Mouse (Mus musculus) bone marrow, adult 2 months (tissue): ENCODE results near the gene Dmrt1. TPM values are rescaled to one million over a fixed set of nuclear protein-coding genes. Genes with fewer than 3 reads are reported as not detected.
A peak's percentile ranks its signal among the peaks of the same experiment; 100 is the strongest.

Experiments used
- H3K27ac ChIP-seq: fragments of 200-500 bp; 2 replicates; pipeline ENCODE4 v1.5.1; 2012; ENCODE audit warnings: low read depth, mild to moderate bottlenecking, control low read depth, inconsistent platforms, low read length; ENCODE audit not compliant: control insufficient read depth, poor library complexity, insufficient read depth
- H3K4me1 ChIP-seq: fragments of 200-500 bp; 2 replicates; pipeline ENCODE4 v1.6.1; 2011; ENCODE audit warnings: low read length; ENCODE audit not compliant: control insufficient read depth, insufficient read depth
- H3K4me3 ChIP-seq: fragments of 200-500 bp; replicated peaks from 2 replicates; pipeline ENCODE3; 2011; ENCODE audit warnings: mild to moderate bottlenecking, low read depth, low read length, control low read depth; ENCODE audit not compliant: control insufficient read depth
- CTCF ChIP-seq: fragments of 200-500 bp; IDR thresholded peaks from 2 replicates; pipeline ENCODE4 v1.5.1; 2011; ENCODE audit warnings: low read length, control low read depth; ENCODE audit not compliant: control insufficient read depth, insufficient read depth
- POLR2A ChIP-seq: fragments of 200-500 bp; IDR thresholded peaks from 2 replicates; pipeline ENCODE4 v1.6.1; 2011; ENCODE audit warnings: low read depth, mild to moderate bottlenecking, control low read depth, low read length, borderline replicate concordance; ENCODE audit not compliant: control insufficient read depth
- WGBS: fragments of 180-500 bp; shearing (Covaris S2); methylation state at CpG from one replicate; pipeline ENCODE4 v1.1.7; 2018; 5-methylcytosine and 5-hydroxymethylcytosine counted together
- polyA plus RNA-seq: library from polyadenylated mRNA; stranded (reverse); fragments of >200 nt; gene quantifications from 2 replicates; pipeline ENCODE4 v1.2.4, GENCODE M21; 2011; ENCODE audit warnings: low replicate concordance; ENCODE audit not compliant: missing spikeins, insufficient read depth, insufficient read length

Gene Dmrt1
- polyA plus RNA-seq, 1 experiment, result not detected

- Histone ChIP-seq H3K27ac (no peak overlapping the region; the same call in 1 of the 2 replicates), H3K4me3 (no peak overlapping the region), H3K4me1 (no peaks in the 10 kb centered on the region; the same call in 1 of the 2 replicates)
- under 1% methylated on average over 63 of the region's 71 CpGs for WGBS
- TF ChIP-seq CTCF, result no peak
Observed at GRCm38 (mm10) chr19:25610411-25611111, 105.1 kb downstream of the Dmrt1 start.

DNA sequence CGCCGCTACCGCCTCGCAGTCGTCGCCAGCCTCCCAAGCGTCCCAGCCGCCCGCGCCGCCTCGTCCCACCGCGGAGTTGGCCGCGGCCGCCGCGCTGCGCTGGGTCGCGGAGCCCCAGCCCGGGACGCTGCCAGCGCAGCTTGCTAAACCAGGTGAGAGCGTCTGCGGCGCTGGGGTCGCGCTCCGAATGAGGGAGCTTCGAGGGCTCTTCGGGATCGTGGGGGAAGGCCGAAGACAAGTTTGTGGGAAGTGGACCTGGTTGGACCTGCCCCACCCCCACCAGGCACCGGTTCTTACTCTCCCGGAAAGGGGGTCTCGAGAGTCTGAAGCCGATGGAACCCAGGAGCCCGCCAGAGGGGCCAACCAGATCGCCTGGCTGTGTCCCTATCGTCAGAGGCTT is 105.7 kb downstream of the Dmrt1 start:
- Histone ChIP-seq H3K27ac (no peak overlapping the region; the same call in 1 of the 2 replicates), H3K4me3 (no peak overlapping the region), H3K4me1 (no peaks in the 10 kb centered on the region; the same call in 1 of the 2 replicates)
- under 1% methylated on average over 42 of the region's 42 CpGs for WGBS
- TF ChIP-seq POLR2A, result no peak
- TF ChIP-seq CTCF, result no peak

DNA sequence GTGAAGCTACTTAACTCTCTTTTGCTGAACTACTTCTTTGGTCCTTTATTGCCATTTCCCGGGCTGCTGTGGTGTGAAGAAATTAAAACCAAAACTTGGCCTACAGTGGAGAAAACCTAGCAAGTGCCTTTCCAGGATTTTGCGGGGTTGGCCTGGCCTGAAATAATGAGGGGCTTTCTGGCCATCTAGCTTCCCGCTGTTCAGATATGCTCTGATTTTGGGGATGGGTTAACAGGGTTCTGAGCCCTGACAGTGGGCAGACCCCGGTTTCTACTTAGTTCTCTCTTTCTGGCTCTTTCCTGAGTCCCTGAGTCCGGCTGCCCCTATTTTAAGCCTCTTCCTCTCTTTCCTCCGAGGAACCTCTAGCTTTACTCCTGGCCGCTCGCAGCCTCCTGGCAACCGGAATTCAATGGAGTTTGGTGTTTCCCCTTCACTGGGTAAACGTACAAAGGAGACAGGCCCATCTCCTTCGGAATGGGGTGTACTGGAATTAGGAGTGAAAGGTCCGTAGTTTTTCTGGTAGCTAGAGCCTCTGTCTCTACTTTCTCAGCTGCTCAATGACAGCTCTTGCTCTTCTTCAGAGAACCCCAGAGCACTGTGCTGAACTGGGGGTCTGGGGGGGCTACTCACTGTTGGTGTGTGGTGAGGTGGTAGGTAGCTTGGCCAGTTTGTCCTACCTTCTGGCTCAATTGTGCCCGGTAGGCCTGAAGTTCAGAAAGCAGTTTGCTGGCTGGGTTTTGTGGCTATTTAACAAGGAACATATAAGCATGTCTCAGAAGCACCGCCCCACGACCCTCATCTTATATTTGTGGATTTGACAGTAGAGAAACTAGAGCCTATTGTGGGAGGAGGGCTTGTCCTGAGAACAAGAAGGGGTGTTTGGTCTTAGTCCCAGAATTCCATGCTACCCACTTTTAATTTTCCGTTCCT is 106.7 kb downstream of the Dmrt1 start:
- Histone ChIP-seq H3K4me3 (no peak overlapping the region), H3K4me1 (no peaks in the 10 kb centered on the region; the same call in 1 of the 2 replicates), H3K27ac (no peak overlapping the region)
- WGBS, result 6% methylated on average over 16 of the region's 16 CpGs
- no peak for TF ChIP-seq POLR2A
- no peak for TF ChIP-seq CTCF

DNA sequence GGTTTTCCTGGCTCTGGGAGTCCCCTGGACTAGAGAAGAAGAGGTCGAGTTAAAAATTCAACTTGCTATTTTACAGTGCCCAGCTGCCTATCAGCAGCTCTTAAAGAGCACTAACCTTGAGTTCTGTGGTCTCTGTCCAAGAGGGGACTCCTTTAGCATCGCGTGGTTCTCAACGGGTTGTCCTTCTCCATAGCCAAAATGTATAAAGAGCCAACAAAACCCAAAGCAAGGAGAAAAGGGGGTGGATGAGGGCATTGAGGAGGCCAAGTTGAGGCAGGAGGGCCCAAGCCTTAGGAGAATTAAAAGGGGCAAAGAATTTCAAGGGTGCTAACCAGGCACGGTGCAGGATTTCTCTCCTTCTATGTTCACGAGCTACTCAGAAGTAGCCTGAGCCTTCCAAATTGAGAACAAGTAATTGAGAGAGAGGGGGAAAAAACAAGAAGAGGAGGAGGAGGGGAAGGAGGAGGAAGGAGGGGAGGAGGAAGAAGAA is 107.4 kb downstream of the Dmrt1 start:
- 7% methylated on average over 6 of the region's 6 CpGs for whole genome bisulfite sequencing
- H3K4me1 ChIP-seq, result no peaks in the 10 kb centered on the region
- TF ChIP-seq POLR2A (no peak), CTCF (no peak)

DNA sequence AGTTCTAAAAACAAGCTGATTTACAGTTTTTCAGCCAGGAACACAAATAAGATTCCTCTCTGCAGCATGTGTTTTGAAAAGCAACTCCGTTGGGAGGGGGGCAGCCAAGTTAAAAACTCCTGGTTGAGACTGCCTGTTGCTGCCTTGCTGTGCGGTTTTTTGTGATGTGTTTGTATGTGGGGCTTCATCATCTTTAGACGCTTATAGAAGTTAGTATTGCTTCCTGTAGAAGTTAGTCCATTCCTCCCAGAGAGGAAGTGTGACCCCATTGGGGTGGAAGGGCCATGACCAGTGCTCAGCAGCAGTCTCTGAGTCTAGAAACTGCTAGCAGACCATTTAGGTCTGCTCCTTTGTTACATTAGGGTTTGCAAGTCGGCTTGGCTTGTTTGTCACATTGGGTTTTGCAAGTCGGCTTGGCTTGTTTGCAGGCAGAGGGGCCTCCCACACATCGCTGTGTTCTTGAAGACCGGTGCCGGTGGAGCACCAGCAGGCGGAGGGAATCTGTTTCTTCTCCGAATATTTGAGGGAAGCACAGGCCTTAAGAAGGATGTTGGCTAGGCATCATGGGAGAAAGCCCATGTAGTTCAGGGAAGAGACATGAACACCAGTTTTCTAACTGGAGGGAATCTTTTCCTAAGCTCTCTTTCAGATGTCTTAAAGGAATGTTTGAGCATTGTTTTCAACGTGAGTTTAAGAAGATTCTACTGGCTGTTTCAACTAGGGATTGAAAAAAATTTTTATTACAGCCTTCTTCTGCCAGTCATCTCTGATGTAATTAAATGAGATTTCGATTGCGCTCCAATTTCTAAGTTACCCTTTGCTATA is 108.3 kb downstream of the Dmrt1 start:
- WGBS, result 8% methylated on average over 13 of the region's 13 CpGs
- Histone ChIP-seq H3K4me1 (no peaks in the 10 kb centered on the region), H3K27ac (no peak overlapping the region), H3K4me3 (no peak overlapping the region)
- TF ChIP-seq POLR2A, result no peak
- TF ChIP-seq CTCF, result no peak

More for the DNA sequence above, 107.4 kb downstream of the Dmrt1 start:
- no peak overlapping the region for H3K4me3 ChIP-seq
- H3K27ac ChIP-seq, result no peak overlapping the region

DNA sequence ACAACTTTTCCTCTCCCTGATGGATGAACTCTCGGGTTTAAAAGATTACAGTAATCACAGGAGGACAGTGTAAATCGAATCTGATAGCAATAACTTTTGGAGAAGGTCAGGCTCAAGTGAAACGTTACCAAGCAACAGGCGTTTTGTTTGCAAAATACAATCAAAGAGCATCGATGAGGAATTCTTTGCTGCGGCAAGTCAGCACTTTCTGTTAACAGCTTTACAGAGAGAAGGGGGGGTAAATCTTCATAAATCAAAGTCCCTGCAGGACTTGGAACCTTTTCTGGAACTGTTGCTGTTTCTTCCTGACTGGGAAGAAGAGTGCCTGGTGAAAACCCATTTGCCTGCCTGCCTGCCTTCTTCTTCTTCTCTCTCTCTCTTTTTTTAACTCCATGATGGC is 110.5 kb downstream of the Dmrt1 start:
- no peaks in the 10 kb centered on the region for H3K4me1 ChIP-seq
- no peak overlapping the region for H3K27ac ChIP-seq
- 21% methylated on average over 6 of the region's 6 CpGs for WGBS
- no peak for TF ChIP-seq CTCF
- no peak for TF ChIP-seq POLR2A
- H3K4me3 ChIP-seq, result no peak overlapping the region

- Histone ChIP-seq H3K27ac (no peak overlapping the region), H3K4me1 (no peaks in the 10 kb centered on the region), H3K4me3 (no peak overlapping the region)
- TF ChIP-seq CTCF, result peak; percentile 75
- TF ChIP-seq POLR2A, result no peak
- WGBS, result 27% methylated on average over 54 of the region's 54 CpGs
Observed at GRCm38 (mm10) chr19:25622291-25623251, 117.2 kb downstream of the Dmrt1 start.

- Histone ChIP-seq H3K4me1 (no peaks in the 10 kb centered on the region), H3K27ac (no peak overlapping the region), H3K4me3 (no peak overlapping the region)
- WGBS, result 13% methylated on average over 9 of the region's 9 CpGs
- TF ChIP-seq POLR2A (no peak), CTCF (peak; percentile 79)
Observed at GRCm38 (mm10) chr19:25628490-25628889, 123.1 kb downstream of the Dmrt1 start.
